Mouse (Mus musculus): ENCODE results near the gene Trap1. TPM values are rescaled to one million over a fixed set of nuclear protein-coding genes. Genes with fewer than 3 reads are reported as not detected.

The Trap1 gene
- polyA plus RNA-seq, 1 experiment = 60.5 TPM

DNA sequence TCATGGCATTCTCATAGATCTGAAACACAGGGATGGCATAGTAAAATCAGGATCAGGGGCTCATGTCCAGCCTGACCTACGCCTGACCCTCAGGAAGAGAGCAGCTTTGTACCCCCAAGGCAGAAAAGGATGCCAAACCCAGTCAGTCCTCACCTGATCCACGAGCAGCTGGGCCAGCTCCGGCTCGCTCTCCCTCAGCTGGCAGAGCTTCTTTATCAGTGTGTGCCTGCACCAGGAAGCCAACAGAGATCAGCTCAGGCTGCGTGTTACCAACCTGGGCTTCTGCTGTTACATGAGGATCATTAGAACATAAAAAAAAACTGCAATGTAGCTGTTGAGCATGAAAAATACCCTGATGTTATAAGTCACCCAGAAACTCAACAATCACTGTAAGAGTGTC, 37.4 kb downstream of the Trap1 start:
- Histone ChIP-seq H3K4me3 (ENCODE audit: insufficient read depth, low read length) (no peak overlapping the region), H3K27ac (ENCODE audit: insufficient read depth, low read length) (no peak overlapping the region), H3K4me1 (ENCODE audit: control insufficient read depth, insufficient read depth, low read length) (no peaks in the 10 kb centered on the region)
- no peak for TF ChIP-seq CTCF (IDR thresholded peaks at IDR 0.05; ENCODE audit: borderline replicate concordance, insufficient read depth, low read length)
- TF ChIP-seq POLR2A (IDR thresholded peaks at IDR 0.05; ENCODE audit: low read depth, low read length) = no peak

- H3K27ac ChIP-seq (ENCODE audit: insufficient read depth, low read length) = no peak overlapping the region
These were observed 39.9 kb downstream of the Trap1 start for GRCm38 (mm10) chr16:4037690-4038089.

DNA sequence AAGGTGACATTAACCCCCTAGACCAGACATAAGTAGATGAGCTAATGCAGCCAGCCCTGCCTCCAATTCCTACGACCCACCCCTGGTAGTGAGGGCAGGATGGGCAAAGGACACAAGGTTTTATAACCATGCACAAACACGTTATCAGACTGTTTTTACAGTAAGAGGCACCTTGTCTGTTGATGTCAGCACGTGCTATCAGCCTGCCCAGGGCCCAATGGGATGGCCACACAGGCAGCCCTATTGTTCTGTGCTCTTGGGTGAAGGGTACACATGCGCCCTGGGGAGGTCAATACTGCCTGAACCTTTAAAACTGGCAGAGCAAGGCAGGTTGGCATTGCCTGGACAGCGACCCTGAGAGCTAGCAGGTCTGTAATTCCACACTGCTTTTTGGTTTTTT, 40.8 kb downstream of the Trap1 start, which contains the start of gene Dnase1:
Dnase1 (plus strand) TSS at position 136 of the 400 bp plus-strand sequence.
- no peak within 1 kb of the TSS for H3K27ac ChIP-seq (ENCODE audit: insufficient read depth, low read length)

More at GRCm38 (mm10) chr16:4037690-4038089, 39.9 kb downstream of the Trap1 start:
- Histone ChIP-seq H3K4me3 (ENCODE audit: insufficient read depth, low read length) (no peak overlapping the region), H3K4me1 (ENCODE audit: control insufficient read depth, insufficient read depth, low read length) (no peaks in the 10 kb centered on the region)
- TF ChIP-seq POLR2A (IDR thresholded peaks at IDR 0.05; ENCODE audit: low read depth, low read length) (no peak), CTCF (IDR thresholded peaks at IDR 0.05; ENCODE audit: borderline replicate concordance, insufficient read depth, low read length) (no peak)

DNA sequence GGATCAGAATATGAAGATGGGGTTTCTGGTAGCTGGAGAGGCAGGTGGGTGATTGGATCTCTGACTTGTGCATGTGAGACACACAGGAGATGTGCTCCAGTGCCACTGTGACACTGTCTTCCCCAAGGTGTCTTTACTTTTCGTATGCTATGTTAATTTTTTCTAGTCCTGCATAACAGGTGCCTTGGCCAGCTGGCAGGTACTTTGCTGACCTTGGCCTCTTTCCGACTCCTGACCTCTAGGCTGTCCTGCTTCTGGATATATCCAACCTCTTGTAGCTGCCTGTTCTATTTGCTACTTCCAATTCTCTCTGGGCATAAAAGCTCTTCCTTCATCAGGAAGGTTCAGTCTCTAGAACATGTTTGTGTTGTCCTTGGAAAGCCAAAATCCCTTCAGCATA, 42.1 kb downstream of the Trap1 start:
- Histone ChIP-seq H3K27ac (ENCODE audit: insufficient read depth, low read length) (no peak overlapping the region), H3K4me1 (ENCODE audit: control insufficient read depth, insufficient read depth, low read length) (no peaks in the 10 kb centered on the region), H3K4me3 (ENCODE audit: insufficient read depth, low read length) (no peak overlapping the region)
- no peak for TF ChIP-seq POLR2A (IDR thresholded peaks at IDR 0.05; ENCODE audit: low read depth, low read length)
- TF ChIP-seq CTCF (IDR thresholded peaks at IDR 0.05; ENCODE audit: borderline replicate concordance, insufficient read depth, low read length) = no peak

More for the DNA sequence above, 40.8 kb downstream of the Trap1 start, which contains the start of gene Dnase1:
- no peaks in the 10 kb centered on the region for H3K4me1 ChIP-seq (ENCODE audit: control insufficient read depth, insufficient read depth, low read length)
- TF ChIP-seq CTCF (IDR thresholded peaks at IDR 0.05; ENCODE audit: borderline replicate concordance, insufficient read depth, low read length) (no peak), POLR2A (IDR thresholded peaks at IDR 0.05; ENCODE audit: low read depth, low read length) (no peak)
- no peak within 1 kb of the TSS for H3K4me3 ChIP-seq (ENCODE audit: insufficient read depth, low read length)

DNA sequence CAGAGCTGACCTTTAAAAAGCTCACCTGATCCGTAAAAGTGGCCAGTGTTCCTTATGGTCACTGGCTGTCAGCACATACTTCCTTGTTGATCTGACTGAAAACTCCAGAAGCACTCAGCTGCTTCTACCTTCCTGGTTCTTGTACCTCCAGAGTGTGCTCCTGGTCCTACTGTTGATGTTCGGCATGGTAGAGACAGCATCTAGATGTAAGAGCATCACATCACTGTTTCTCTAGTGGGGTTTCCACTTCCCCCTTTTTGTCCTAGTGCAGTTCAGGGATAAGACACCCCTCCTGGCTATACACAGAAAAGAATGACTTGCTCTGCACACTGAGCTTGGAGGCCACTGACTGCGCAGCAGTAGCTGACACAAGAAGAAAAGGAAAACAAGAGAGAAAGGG, 43.2 kb downstream of the Trap1 start:
- no peak overlapping the region for H3K27ac ChIP-seq (ENCODE audit: insufficient read depth, low read length)
- no peaks in the 10 kb centered on the region for H3K4me1 ChIP-seq (ENCODE audit: control insufficient read depth, insufficient read depth, low read length)
- TF ChIP-seq CTCF (IDR thresholded peaks at IDR 0.05; ENCODE audit: borderline replicate concordance, insufficient read depth, low read length) (no peak), POLR2A (IDR thresholded peaks at IDR 0.05; ENCODE audit: low read depth, low read length) (no peak)

GRCm38 (mm10) chr16:4033971-4034370, 43.7 kb downstream of the Trap1 start:
- Histone ChIP-seq H3K4me3 (ENCODE audit: insufficient read depth, low read length) (no peak overlapping the region), H3K4me1 (ENCODE audit: control insufficient read depth, insufficient read depth, low read length) (no peaks in the 10 kb centered on the region), H3K27ac (ENCODE audit: insufficient read depth, low read length) (no peak overlapping the region)
- no peak for TF ChIP-seq CTCF (IDR thresholded peaks at IDR 0.05; ENCODE audit: borderline replicate concordance, insufficient read depth, low read length)
- TF ChIP-seq POLR2A (IDR thresholded peaks at IDR 0.05; ENCODE audit: low read depth, low read length) = no peak

More for the DNA sequence above, 43.2 kb downstream of the Trap1 start:
- H3K4me3 ChIP-seq (ENCODE audit: insufficient read depth, low read length) = no peak overlapping the region

DNA sequence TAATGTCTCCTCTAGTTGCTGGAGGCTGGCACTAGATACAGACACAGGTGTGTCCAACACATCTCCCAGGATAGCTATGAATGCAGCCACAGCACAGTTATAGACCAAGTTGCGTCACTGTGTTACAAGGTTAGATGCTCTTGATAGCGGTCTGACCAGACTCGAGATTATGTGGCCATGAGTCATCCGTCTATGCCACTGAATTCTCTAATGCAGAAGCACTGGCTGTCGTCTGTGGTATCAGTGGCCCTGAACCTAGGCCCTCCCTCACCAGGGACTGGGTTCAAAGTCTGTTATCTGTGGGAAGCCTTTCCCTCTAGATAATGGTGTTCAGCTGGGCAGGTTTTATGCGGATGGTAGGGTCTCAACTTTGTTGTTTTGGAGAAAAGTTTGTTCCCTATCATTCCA, 45.3 kb downstream of the Trap1 start:
- H3K4me1 ChIP-seq (ENCODE audit: control insufficient read depth, insufficient read depth, low read length) = no peaks in the 10 kb centered on the region
- no peak overlapping the region for H3K4me3 ChIP-seq (ENCODE audit: insufficient read depth, low read length)
- no peak overlapping the region for H3K27ac ChIP-seq (ENCODE audit: insufficient read depth, low read length)
- TF ChIP-seq POLR2A (IDR thresholded peaks at IDR 0.05; ENCODE audit: low read depth, low read length) (no peak), CTCF (IDR thresholded peaks at IDR 0.05; ENCODE audit: borderline replicate concordance, insufficient read depth, low read length) (no peak)

- Histone ChIP-seq H3K4me1 (ENCODE audit: control insufficient read depth, insufficient read depth, low read length) (no peaks in the 10 kb centered on the region), H3K27ac (ENCODE audit: insufficient read depth, low read length) (no peak overlapping the region), H3K4me3 (ENCODE audit: insufficient read depth, low read length) (no peak overlapping the region)
- TF ChIP-seq CTCF (IDR thresholded peaks at IDR 0.05; ENCODE audit: borderline replicate concordance, insufficient read depth, low read length) (no peak), POLR2A (IDR thresholded peaks at IDR 0.05; ENCODE audit: low read depth, low read length) (no peak)
These were observed 46.0 kb downstream of the Trap1 start for GRCm38 (mm10) chr16:4031441-4032274.

GRCm38 (mm10) chr16:4030501-4030900, 47.1 kb downstream of the Trap1 start:
- Histone ChIP-seq H3K4me1 (ENCODE audit: control insufficient read depth, insufficient read depth, low read length) (no peaks in the 10 kb centered on the region), H3K27ac (ENCODE audit: insufficient read depth, low read length) (no peak overlapping the region), H3K4me3 (ENCODE audit: insufficient read depth, low read length) (no peak overlapping the region)
- TF ChIP-seq CTCF (IDR thresholded peaks at IDR 0.05; ENCODE audit: borderline replicate concordance, insufficient read depth, low read length) = no peak
- no peak for TF ChIP-seq POLR2A (IDR thresholded peaks at IDR 0.05; ENCODE audit: low read depth, low read length)

DNA sequence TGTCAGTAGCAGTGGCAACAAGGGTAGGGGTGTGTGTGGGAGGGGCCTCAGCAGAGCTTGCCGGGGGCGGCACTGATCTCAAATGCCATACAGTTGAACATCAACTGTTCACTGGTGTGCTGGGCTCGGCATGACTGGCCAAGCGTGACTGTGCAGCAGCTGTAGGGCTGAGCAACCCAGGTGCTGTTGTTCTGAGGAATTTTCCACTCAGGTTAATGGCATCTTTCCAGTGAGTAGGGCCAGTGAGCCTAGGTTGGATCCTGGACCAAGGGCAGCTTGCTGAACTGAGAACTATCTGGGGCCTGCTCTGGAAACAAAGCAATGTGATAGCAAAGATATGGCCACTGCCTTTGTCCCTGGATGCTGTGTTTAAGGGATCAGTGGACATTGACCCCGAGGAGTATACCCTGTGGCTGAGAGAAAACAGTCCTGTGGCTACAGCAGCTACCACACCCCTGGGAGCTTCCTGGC, 48.2 kb downstream of the Trap1 start:
- Histone ChIP-seq H3K27ac (ENCODE audit: insufficient read depth, low read length) (no peak overlapping the region), H3K4me3 (ENCODE audit: insufficient read depth, low read length) (no peak overlapping the region), H3K4me1 (ENCODE audit: control insufficient read depth, insufficient read depth, low read length) (no peaks in the 10 kb centered on the region)
- TF ChIP-seq CTCF (IDR thresholded peaks at IDR 0.05; ENCODE audit: borderline replicate concordance, insufficient read depth, low read length) (no peak), POLR2A (IDR thresholded peaks at IDR 0.05; ENCODE audit: low read depth, low read length) (no peak)
